Mouse (Mus musculus): Measurements from ENCODE around the gene Egfl8.

DNA sequence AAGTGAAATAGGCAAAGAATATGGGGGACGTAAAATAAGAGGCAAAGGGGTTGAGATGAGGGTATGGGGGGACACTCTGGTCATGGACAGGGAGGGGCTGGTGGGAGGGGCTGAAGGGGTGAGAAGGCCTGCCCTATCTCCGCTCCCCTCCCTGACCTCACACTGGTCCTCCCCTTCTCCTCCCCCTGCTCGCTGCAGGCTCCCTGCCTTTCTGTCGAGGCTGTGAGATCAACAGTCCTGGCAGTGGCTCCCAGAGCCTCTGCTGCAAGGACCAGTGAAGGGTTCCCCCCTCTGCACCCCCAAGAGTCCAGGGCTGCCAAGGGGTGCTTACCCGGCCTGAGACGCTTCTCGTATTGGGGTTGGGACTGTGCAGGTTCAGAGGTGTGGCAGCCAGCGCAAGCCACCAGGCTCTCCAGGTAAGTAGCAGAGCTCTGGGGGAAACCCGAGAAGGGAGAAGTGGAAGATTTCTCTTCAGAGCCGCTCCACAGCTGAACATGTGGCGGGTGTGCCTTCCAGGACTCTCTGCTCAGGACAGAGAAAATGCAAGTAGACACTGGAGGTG is 44.6 kb upstream of the Egfl8 start:
- TF ChIP-seq TAL1 (IDR thresholded peaks at IDR 0.05; ENCODE audit: low read length), result no peak
- TF ChIP-seq GATA1 (IDR thresholded peaks at IDR 0.05; ENCODE audit: low read length), result no peak
